Mouse (Mus musculus): ENCODE measurements at regions not wholly inside any gene's neighbourhood (a gene's known extent, or its start where the extent isn't known, plus 50 kb on each side); places are given as distances from the start of the nearest gene placed in this dataset.
A peak's percentile ranks its signal among the peaks of the same experiment; 100 is the strongest.

- DNase-seq, result no peak
Observed at GRCm38 (mm10) chr13:116795041-116795440, 230.3 kb downstream of the Parp8 start.

- DNase-seq, result no peak
Observed at GRCm38 (mm10) chr13:116781616-116782015, 243.7 kb downstream of the Parp8 start.

- DNase-seq, result no peak
Observed at GRCm38 (mm10) chr13:116765491-116765890, 259.8 kb downstream of the Parp8 start.

DNA sequence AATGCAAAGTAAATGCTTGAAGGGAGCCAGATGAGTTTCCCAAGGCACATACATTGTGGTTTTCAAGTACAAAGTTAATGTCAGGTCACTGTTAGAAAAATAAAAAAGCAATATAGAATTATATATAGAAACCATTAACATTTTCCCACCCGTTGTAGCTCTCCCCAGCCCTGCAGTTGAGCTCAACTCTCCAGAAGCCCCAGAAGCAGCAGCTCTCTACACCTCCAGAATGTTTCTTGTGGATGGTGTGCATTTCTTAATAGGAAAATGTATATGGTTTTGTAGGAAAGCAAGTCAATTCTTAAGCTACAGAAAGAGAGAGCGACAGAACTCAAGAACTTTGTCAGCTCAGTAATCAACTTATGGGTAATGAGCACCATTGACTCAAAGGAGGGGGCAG, 265.4 kb downstream of the Parp8 start:
- no peak for DNase-seq

- no peak for DNase-seq
Observed at GRCm38 (mm10) chr13:116740825-116741224, 284.5 kb downstream of the Parp8 start.

DNA sequence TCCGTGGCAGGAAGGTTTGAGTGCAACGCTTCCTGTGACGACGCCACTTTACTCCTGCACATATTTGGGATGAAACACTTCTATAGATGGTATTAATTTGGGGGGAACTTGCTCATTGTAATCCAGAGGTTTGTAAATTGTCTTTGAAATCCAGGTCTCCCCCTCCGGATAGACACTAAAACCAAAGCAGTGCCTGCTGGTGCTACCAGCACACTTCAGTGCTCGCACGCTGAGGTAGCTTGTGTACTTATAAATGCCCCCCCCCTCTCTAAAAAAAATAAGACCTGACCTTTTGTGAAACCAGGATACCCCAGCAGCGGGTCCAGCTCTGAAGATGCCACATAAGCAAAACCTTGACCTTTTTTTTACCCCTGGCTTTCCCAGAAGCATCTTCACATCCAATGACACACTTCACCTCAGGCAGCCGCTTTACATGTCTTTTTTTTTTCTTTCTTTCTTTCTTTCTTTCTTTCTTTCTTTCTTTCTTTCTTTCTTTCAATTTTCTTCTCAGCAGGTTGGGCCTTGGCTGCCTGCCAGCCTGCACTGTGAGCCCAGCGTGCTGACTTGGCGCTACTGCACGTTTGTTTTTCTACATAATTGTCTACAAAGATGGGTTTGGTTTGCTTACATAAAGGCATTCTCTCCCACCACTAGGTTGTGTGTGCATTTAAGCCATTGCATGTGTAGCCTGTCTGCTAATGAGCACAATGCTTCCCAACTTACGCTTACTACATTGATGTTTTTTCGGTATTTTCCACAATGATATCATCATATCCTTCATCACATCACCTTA, 301.8 kb downstream of the Parp8 start:
- no peak for DNase-seq

DNA sequence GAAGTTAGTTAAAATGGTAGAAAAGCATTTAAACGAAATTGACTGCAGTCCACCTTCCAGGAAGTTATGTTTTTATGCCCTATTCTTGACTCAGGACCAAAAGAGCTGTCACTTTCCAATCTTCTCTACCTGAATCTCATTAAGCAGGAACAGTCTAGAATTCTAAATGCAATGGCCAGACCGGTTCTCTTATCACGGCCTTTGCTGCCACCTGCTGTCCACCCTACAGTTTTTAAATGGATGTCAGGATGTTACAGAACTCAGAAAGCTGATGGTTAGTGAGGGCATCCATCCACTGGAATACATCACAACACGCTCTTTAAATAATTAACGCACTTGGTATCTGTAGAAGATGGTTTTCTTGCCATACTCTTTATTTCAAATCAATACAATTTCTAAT, 310.5 kb downstream of the Parp8 start:
- peak; percentile 42 for DNase-seq

- peak; percentile 61 for DNase-seq
Observed at GRCm38 (mm10) chr13:116711866-116712593, 313.3 kb downstream of the Parp8 start.

DNA sequence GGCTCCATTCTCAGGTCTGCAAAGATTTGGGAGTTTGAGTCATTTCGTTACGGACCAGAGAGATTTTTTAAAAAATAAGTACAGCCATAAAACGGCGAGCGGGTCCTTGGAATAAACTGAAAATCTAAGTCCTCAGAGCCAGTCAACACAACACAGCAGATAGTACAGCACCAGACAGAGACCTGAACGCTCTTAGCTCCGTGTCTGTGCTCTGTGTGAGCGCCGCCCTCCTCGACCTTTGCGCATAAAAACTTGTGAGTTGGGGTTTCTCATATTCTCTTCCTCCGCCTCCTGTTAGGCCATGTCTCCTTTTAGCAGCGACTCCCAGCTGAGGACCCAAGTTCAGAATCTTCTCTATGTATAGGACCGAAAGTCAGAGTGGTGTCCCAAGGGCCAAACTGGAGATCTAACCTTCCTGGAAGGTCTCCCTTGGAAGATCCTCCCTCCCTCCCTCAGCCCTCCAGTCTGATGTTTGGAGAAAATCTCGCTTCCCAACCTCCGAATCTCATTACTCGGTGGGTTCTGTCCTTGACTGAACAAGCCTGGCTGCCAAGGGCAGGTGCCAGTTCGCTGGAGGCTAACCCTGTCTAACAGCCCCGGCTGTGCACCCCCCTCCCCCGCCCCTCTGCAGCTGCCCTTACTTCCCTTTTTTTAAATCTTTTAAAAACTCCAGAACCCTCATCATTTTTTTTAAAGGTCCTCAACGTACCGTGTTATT, 314.0 kb downstream of the Parp8 start:
- DNase-seq, result no peak

DNA sequence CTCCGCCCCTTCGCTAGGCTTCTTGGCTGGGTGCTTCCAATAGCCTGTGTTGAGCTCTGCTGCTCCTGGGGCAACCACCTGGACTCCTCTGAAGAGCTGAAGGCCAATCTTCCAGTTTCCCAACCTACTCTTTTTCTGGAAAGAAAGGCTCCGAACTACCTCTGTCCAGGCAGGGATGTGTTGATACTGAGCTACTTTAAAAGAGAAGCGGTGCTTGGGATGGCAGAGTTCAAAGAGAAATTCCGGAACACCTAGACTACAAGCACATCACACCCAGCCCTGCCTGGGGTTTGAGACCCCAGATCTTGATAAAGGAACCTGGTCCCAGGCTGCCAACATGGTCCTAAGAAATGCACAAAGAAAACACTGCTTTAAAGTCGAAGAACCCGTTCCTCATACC, 315.7 kb downstream of the Parp8 start:
- DNase-seq, result no peak

GRCm38 (mm10) chr13:116708846-116709245, 316.5 kb downstream of the Parp8 start:
- DNase-seq, result peak; percentile 9

DNA sequence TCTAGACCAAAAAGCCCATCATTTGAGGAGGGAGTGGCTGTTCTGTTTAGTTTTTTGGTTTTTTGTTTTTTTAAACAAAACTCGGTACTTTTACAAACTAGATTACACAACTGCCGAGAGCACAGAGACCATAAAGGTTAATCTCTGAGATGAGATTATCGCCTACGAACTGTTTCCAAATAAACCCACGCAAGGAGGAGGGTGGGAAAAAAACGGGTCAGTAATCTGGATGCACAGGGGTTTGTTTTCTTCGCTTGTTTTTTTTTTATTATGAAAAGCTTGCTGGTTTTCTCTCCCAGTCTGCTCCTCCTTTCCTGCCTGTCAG, 316.9 kb downstream of the Parp8 start:
- DNase-seq, result no peak

GRCm38 (mm10) chr13:116707621-116708455, 317.5 kb downstream of the Parp8 start:
- no peak for DNase-seq

- no peak for DNase-seq
Observed at GRCm38 (mm10) chr13:116706401-116707330, 318.7 kb downstream of the Parp8 start.

GRCm38 (mm10) chr13:116705611-116706386, 319.5 kb downstream of the Parp8 start:
- DNase-seq, result peak; percentile 12

DNA sequence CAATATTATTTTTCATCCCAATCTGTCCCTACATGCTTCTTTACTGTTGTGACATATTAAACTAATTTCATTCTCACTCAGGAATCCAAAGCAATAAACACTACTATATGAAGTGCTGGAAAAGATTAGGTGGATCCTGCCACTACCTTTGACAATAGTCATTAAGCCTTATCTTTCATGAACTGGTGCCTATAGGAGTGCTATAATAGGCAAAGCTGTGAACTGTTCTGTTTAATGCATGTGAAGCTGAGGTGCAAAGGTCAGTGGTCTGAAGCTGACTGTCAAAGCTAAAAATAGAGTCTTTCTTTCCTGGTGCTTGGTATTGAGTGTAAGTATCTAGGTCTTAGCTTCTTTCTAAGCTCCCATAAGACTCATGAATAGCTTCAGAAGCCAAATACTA, 336.6 kb downstream of the Parp8 start:
- no peak for DNase-seq

Measured in right cerebral cortex, postnatal 25 days (tissue).